Mouse (Mus musculus) CD8-positive naive resting alpha-beta T cell, adult 2 months (primary cell): ENCODE data around the gene Zfp280d.

Source experiments
- DNase-seq, 2 experiments: peaks; one replicate each; pipeline ENCODE4 v3.0.0; 2022; ENCODE audit warnings: low read depth in 2 of 2, low spot score in 2 of 2

The Zfp280d gene

DNA sequence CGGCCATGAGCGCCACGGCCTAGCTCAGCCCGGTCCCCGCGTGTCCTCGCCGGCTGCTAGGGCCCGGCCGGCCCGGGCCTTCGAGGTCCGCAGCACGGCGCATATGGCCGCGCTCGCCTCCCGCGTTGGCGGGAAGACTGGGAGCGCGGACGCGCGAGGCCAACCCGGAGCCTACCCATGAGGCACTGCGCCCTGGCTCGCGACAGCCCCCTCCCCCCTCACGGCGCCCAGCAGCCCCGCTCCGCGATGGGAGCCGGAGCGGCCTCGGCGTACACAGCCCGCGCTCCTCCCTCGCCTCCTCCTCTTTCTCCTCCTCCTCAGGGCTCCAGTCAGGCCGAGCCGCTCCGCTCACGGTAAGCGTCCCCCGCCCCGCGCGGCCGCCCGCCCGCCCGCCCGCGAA lies at the start of gene Zfp280d:
Zfp280d (plus strand) TSS at position 184 of the 400 bp plus-strand sequence.
- DNase-seq: peak; percentile 75 to 80

DNA sequence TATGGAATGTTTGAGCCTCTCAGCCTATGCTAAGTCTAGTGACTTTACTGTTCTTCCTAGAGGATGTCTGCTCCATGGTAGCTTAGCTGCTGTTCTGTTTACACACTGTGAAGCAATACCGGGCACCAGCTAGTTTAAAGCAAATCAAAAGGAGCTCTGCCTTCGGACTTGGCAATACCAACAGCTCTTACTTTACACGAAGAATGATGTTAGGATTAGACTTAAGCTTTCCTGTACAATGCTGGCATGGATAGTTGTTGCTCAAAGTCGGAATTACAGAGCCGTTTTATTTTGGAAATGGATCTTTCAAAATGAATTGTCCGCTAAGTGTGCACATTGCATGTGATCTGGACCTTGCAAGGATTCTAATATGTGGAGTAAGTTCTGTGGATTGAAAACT lies 48.1 kb upstream of the Zfp280d start:
- no peak for DNase-seq

DNA sequence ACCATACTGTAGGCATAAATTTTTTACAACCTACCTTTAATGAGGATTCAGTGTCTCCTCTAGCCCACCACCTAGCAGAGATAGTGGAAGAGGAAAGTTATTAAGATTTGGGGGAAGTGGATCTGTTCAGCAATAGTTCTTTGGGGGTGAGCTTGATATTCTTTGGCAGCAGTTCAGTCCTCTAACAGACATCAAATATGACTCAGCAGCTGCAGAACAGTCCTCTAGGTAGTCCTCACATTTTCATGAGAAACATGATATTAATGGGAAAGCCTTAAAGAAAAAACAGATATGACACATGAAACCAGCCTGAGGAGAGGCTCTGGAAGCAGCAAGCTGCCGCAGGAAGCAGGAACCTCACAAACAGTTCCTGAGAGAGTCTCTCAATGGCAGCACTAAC lies 22.0 kb upstream of the Zfp280d start:
- DNase-seq: no peak

DNA sequence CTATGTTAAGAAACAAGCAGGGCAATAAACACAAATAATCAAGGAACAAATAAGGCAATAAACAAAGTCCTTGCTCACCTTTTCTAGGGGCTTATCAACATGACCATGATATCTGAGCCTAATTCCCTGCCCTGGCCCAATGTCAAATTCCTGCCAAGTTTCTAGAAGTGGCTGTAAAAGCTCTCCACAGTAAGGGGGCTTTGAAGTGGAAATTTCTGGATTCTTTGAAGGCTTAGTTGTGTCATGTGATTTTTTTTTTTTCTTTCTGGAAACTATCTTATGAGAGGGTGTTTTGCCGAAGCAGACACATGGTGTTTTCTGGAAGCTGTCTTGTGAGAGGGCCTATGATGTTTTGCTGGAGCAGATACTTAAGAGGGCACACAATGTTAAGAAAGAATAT lies 19.4 kb upstream of the Zfp280d start:
- DNase-seq: no peak

DNA sequence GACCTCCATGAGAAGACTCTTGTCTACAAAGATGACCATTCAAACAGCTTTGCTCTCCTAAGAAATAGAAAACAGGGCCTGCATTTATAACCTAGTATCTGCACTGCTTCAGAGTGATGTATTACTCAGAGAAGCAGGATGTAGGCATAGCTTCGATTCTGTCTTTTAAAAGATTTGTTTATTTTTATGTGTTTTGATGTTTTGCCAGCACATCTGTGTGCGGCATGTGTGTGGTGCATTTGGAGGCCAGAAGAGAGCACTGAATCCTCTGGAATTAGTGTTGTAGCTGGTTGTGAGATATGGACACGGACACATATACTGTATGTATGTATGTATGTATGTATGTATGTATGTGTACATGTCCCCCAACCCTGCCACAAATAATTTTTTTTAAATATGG lies 18.0 kb upstream of the Zfp280d start:
- DNase-seq: no peak

DNA sequence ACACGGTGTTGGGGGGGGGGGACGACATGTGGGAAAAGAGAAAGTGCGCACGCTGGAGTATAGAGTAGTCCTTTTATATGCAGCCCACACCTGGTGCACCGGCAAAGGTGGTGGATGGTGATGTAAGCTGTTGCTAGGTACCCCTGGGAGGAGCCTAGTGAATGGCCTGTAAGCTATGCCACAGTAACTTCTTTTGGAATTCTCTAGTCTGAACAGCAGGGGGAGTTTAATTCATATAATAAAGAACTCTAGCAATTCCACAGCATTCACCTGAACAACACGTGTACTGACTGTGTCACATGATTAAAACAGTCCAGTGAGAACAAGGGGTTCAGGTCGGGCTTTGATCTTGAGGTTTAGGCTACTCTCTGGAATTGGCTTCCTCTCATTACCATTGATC lies 14.3 kb upstream of the Zfp280d start:
- DNase-seq: peak; percentile 37 to 59

DNA sequence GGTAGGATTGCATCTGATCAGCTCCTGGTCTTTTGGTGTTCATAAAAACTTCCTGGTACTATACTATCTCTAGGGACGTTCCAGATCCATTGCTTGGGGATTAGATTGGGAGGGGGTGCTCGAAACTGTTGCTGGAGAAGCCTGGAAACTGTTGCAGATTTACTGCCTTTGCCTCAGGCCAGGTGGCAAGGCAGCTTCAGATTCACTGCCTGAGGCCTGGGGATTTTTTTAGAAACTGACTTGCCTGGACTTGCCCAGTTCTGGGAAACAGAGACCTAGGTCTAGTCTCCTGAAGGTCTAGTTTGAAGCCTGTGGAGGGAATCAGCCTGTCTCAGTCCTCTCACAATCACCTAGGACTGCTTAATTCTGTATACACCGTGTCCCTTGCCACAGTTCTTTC lies 9.8 kb upstream of the Zfp280d start:
- DNase-seq: no peak

DNA sequence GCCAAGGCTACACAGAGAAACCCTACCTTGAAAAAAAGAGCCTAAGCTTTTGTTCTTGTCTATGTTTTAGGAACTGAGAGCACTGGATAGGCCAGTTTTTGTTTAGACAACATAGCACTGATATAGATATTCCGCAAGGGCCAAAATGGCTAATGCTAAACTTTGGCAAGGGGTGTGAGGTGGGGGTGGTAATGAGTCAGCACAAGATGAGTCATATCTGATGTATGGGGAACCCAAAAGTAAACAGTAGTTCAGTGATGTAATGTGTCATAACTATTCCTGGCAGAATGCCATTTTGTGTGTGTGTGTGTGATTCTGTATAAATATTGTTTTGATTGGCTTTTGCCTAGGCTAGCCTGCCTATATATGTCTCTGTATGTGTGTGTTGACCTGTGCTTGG lies 4.5 kb upstream of the Zfp280d start:
- no peak for DNase-seq

DNA sequence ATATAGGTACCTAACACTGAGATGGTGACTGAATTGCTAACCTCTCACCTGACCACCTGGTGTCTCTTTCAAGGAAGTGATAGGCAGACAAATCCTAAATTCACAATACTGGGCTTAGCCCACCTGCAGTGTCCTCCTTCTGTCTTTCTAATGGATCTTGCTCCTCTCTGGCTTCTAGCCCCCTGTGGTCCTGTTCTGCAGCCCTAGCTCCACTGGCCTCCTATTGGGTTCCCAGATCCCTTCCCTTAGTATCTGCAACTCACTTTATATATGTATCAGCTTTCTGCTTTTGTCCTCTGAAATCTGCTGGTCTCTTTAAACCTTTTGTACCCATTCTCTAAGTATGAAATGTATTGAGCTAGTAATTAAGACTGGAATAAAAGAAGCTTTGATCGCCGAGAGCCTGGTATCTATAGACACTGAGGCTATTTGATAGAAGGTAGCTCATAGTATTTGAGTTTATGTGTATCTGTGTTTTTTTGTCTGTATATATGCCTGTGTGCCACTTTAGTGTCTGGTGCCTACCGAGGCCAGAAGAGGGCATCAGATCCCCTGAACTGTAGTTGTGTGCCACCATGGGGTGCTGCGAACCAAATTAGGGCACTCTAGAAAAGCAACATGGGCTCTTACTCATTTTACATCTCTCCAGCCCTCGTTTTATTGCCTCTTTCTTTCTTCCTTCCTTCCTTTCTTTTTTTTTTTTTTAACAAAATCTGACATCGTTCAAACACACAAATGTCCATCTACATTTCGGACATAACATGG lies 832 bp upstream of the Zfp280d start:
- DNase-seq: no peak

DNA sequence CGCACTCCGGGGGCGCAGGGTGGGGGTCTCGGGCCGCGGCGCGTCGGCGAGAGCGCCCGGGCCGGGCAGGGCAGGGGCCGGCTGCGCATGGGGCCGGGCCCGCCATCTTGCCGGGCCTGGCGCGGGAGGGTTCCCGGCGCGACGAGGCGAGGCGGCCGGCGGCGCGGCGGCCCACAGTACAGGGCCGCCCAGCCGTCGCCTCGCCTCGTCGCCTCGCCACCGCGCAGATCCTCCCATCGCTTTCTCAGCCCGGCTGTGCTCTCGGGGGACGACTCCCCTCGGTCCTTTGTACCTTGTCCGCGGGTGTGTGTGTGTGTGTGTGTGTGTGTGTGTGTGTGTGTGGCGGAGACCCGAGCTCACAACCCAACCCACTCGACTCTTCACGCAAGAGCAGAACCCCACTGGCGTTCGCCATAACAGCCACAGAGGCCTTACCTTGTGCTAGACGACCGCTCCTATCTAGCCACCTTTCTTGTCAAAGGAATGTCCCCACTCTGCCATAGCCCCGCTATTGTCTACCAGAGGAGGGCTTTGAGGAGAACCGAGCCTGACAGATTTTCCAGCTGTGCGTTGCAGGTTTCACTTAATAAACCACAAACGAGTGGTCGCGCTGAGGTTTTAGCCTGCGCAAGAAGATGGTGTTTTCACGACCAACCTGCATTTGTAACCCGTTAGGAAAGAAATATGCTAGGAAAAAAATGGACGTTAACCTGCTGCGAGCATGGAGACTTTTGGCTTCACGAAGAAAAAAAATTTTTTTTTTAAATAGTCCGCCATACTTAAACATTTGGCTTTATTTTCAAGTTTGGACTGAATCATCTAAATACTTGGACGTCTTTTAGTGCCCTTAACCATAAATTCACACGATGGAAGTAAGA lies 680 bp downstream of the Zfp280d start:
- DNase-seq: peak; percentile 44 to 50

DNA sequence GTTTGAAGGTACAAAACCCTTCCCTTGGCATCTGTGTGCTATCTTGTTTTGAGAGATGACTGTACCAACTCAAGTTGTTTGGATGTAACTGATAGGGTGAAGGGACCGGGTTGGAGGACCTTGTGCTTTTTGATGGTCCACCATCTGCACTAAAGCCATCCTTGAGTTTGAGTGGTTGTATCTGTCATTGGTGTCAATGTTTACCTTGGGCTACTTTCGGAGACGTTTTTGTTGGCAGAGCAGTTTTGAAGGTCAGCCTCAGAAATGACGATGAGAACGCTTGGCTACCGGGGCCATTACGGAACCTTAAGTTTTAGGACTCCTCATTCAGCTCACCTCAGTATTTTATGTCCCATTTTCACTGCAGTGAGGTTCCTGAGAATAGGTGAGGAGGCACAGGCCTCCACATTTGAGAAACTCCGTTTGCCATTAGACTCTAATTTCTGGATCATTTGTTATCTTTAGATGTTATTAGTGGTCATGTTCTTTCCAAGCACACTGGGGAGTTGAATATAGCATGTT lies 1.4 kb downstream of the Zfp280d start:
- no peak for DNase-seq

DNA sequence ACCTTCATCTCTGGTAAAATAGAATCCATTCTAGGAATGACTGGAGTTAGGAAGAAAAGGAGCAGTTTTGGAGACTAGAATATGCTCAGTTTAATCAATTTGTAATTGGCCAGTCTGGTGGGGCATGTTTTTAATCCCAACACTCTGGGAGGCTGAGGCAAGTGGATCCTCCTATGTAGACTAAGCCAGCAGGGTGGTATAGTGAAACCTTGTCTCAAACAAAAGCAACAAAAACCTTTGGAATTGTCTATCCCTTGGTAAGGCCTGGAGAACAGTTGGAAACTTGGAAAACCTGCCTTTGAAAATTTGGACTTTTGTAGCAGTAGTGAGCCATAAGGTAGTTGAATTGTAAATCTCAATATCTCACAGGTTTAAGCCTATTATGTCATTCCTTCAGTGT lies 2.3 kb downstream of the Zfp280d start:
- DNase-seq: no peak

DNA sequence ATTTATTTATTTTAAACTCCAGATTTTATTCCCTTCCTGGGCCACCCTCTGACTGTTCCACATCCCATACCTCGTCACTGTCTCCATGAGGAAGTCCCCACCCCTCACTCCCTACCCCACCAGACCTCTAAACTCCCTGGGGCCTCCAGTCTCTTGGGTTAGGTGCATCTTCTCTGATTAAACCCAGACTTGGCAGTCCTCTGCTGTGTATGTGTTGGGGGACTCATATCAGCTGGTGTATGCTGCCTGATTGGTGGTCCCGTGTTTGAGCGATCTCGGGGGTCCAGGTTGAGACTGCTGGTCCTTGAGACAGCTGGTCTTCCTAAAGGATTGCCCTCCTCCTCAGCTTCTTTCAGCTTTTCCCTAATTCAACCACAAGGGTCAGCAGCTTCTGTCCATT lies 5.3 kb downstream of the Zfp280d start:
- no peak for DNase-seq

DNA sequence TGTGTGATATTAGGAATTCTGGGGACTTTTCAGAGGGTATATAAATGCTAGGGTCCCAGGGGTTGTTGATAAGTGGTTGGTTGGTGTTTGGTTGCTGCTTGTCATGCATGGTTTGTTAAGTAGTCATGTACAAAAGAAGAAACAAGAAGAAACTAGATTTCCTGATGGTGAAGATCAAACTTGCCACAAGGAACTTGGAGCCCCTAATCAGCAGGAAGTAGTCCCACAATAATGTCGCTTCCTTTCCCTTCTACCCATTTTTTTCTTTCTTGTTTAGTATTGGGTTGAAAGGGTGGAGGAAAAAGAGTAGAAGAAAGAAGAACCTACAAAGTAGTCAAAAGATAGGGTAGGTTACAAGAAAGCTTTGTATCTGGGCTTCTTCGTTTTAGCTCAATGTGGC lies 13.0 kb downstream of the Zfp280d start:
- no peak for DNase-seq

DNA sequence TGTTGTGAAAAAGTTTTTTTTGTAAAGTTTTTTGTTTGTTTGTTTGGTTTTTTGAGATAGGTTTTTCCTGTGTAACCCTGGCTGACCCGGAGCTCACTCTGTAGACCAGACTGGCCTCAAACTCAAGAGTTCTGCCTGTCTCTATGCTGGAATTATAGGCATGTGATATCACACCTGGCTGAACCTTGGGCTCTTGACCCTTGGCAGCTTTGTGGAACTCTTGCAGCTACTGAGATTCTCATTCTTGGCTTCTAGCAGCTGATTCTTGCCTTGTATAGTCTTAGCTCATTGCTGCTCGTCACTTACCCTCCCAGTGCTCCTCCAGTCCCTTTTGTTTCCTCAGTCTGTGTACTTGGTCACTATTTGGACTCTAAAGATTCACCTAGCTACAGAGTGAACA lies 13.6 kb downstream of the Zfp280d start:
- no peak for DNase-seq

DNA sequence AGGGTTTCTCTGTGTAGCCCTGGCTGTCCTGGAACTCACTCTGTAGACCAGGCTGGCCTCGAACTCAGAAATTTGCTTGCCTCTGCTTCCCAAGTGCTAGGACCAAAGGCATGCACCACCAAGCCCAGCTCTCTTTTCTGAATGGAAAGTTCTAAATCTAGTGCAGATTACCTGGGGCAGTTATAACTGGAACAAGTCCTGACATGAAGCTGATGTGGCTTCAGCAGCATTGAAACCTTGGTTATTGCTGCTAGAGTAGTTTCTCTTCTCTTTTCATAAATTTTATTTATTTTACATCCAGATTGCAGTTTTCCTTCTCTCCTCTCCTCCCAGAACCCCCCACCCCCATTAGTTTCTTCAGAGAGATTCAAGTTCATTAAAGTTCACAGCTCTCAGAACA lies 14.4 kb downstream of the Zfp280d start:
- DNase-seq: no peak

DNA sequence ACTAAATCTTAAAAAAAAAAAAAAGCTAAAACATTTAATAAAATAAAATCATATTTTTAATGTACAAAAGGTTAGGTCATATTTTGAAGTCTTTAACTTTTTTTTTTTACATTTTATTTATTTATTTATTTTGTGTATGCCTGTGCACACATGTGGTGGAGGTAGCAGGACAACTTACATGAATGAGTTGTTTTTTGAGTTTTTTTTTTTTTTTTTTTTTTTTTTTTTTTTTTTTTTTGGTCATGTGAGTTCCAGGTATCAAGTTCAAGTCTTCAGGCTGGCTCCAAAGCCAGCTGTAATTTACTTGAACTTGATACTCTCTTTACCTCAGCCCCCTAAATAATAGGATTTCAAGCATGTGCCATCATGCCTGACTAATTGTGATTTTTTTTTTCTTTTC lies 19.4 kb downstream of the Zfp280d start:
- DNase-seq: no peak

DNA sequence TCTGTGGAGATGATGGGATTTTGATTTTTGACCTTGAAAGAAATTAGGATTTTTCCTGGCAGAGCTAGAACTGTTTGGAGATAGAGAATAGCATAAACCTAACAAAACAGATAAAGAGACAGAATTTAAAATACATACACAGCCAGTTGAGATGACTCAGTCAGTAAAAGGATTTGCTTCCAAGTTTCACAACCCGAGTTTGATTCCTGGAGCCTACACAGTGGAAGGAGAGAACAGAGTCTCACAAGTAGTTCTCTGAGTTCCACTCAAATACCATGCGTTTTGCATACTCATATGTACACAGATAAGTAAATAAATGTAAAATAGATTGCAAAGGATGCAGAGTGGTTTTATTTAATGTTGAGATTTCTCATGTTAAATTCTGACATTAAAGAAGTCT lies 35.1 kb downstream of the Zfp280d start:
- DNase-seq: no peak

DNA sequence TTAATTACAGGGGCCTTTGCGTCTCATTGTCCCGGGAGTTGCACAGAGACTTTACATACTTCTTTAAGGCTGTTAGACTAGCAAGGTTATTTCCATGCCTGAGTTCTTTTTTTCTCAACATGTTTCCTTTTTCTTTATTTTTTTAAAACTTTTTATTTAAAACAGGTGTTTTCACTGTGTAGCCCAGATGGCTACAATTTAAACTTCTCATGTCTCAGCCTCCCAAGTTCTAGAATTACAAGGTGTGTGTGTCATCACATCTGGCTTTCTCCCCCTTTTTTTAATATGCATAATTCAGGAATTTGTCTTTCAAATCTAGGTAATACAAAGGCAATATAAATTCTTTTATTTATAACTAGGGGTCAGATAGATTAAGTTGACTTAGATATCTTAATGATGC lies 58.6 kb downstream of the Zfp280d start:
- no peak for DNase-seq

DNA sequence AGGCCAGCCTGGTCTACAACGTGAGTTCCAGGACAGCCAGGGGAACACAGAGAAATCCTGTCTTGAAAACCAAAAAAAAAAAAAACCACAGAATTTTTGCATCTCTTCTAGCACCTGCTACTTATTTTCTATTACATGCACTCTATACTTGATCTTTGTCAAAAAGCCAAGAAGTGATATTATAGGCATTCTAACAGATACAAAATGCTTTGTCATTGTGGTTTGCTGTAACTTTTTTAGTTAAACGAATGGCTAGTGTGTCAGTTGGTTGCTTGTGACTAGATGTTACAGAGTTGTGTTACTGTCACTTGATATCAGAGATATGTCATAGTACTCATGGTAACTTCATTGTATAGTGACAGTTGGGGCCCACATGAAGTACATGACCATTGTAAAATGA lies 61.4 kb downstream of the Zfp280d start:
- no peak for DNase-seq

DNA sequence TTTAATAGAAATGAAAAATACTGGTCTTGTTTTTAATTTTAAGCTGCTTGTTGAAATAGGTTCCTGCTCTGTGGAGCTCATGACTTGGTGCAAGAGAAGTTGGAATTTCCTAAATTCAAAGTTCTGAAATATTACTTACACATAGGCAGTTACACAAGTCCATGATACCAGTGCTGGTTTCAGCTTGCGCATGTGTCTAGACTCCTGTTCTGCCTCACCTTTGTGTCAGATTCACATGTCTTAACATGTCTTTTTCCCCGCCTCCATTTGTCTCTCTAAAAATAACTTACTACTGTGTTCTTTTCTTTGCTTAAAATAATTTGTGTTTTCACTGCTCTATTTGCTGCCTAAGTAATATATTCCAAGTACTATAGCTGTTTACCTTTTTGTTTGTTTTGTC lies 64.5 kb downstream of the Zfp280d start:
- DNase-seq: no peak

DNA sequence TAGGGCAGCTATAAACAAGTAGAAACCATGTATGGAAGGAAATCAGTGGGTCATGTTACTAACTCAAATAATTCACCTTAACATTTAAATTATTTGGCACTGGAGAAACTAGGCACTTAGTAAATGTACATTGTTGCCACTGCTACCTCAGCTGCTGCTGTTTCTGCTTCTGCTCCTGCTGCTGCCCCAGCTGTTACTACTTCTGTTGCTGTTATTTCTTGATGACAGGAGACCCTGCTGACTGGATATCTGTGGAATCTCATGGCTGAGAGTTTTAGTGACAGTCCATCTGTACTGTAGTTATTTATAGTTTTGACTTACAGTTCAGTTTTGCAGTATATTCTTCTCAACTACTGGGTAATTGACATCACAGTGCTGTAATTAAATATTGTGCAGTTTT lies 69.2 kb downstream of the Zfp280d start:
- no peak for DNase-seq
